Mouse (Mus musculus): ENCODE data around the gene Sugt1.

Gene Sugt1

DNA sequence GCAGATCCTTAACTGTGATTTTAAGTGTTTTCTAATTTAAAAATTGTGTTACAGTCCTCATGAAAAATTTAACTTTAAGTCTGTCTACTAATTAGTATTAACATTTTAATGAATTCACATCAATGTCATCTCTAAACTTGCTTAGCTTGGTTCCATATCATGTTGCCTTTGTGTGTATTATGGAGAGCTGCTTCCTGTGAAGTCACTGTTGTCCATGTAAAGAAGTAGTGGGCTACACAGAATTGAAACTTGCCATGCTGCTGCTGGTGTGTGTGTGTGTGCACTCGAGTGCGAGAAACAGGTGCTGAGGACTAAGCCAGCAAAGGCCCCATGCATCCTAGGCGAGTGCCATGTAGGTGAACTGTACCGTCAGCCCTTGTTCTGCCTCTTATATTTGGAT is 19.9 kb downstream of the Sugt1 start:
- no peak for DNase-seq (ENCODE audit: low read depth, low spot score)

DNA sequence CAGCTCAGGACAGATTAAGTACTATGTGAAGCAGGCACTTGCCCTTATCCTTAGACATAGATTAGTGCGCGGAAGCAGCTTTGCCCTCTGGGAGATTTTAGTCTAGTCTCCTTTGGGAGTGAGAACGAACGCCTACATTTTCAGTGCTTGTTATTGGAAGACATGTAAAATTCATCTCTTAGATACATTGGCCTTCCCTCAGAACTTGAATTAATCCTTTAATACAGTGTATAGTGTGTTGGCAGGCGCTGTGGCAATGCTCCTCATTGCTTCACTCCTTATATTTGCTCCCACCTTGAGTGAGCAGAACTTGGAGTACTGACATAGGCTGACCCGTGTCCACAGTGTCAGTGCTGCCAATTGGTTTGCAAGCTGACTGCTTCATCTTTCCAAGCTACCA is 20.8 kb downstream of the Sugt1 start:
- no peak for DNase-seq (ENCODE audit: low read depth, low spot score)

DNA sequence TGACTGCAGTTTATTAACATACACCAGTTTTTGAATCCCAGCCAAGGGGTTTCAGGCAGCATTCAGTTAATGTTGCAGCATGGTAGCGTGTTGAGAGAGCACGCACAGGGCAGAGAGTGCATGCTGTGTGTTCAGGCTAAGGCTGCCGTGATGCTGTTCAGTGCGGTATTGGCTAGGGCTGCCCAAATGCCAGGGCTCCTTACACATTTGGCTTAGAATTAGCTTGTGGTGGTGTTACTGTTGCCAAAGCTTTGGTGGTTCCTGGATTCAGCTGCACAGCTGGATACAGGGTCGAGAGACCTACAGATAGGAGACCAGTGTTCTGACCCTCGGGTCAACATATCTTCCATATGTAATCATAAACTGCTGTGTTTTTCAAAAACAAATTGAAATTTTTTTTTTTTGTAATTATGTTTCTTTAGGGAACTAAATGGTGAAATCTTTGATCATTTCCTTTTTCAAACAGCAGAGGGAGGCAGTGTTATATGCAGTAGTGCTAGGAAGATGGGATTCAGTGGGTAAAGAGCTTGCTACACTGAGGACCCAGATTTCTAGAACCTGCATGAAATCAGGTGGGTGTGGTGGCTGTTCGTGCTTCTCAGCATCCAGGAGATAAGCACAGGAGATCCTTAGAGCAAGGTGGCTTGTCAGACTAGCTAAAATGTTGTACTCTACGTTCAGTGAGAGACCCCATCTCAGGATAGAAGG is 29.8 kb downstream of the Sugt1 start:
- no peak for DNase-seq (ENCODE audit: low read depth, low spot score)

DNA sequence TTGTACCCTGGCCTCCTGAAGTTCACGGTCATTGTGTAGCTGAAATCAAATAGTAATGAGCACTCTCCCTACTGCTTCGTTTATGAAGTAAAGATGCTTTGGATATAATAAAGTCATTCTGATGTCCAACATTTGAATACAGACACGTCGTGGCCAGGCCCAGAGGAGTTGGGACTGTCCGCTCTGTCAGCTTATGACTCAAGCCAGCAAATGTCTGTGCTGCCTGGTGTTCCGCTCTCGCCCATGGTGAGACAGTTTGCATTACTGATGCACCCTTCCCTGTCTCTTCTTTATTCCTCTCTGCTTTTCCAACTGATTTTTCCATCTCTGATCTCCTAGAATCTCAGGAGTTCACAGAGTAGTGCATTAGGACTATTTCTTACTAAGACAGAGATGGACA is 32.3 kb downstream of the Sugt1 start:
- DNase-seq (ENCODE audit: low read depth, low spot score), result no peak

DNA sequence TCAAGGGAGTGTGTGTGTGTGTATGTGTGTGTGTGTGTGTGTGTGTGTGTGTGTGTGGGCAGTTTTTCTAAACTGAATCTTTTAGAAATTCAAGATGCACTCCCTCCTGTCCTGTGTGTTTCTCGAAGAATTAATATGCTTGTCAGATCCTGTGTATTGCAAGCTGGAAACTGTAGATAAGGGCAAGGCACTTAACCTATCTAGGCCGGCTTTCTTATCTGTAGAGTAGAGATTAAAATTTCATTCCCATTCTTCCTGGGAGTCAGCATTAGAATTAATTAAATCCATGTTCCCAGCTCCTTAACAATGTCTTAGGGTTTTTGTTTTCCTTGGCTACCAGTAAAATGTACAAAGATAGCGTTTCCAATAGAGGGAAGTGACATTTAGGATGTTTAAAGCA is 33.7 kb downstream of the Sugt1 start:
- DNase-seq (ENCODE audit: low read depth, low spot score), result no peak

DNA sequence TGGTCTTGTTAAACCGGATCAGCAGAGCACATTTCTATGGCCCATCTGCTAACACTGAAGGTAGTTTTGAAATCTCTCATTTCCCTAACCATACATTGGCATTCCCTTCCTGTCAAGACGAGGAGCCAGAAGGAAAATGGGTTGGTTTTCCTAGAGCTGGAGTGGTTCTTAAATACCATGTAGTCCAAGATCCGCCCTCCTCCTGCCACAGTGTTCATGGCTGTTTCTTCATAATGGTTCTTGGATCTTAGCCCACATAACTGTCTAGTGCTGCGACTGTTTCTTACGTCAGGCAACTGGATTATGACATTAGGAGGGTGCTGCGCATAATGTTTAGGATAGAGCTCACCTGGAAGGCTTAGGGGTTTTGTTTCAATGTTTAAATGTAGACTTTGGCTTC is 44.8 kb downstream of the Sugt1 start:
- no peak for DNase-seq (ENCODE audit: low read depth, low spot score)

DNA sequence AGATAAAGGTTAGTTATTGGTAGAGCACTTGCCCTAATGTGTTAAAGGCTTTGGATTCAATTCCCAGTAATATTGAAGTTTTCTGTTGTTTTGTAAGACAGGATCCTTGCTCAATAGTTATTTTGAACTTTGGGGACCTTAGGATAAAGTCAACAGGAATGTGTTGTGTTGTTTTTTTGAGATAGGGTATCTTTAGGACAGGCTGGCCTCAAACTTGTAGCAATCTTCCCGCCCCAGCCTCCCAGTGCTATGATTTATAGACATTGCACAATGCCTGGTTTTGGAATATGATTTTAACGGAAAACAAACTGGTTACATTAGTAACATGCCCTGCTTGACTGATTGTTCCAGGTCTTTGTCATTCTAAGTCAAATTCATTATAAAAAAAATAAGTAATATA is 45.7 kb downstream of the Sugt1 start:
- no peak for DNase-seq (ENCODE audit: low read depth, low spot score)

DNA sequence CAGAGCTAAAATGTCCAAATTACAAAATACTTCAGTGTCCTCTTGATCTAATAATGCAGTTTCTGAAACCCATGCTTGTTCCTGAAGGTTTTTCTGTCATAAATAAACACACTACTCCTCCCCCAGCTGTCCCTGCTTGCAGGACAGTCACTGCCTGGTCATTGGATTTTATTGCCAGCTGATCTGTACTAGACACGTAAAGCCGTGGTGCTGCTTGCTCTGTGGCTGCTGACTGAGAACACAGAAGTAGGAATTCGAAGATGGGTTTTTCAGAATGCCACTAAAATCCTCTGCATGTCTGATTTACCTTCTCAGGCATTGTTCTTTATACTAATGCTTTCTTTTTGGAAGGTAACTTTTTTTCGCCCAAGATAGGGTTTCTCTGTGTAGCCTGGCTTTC is 49.3 kb downstream of the Sugt1 start:
- DNase-seq (ENCODE audit: low read depth, low spot score), result no peak

DNA sequence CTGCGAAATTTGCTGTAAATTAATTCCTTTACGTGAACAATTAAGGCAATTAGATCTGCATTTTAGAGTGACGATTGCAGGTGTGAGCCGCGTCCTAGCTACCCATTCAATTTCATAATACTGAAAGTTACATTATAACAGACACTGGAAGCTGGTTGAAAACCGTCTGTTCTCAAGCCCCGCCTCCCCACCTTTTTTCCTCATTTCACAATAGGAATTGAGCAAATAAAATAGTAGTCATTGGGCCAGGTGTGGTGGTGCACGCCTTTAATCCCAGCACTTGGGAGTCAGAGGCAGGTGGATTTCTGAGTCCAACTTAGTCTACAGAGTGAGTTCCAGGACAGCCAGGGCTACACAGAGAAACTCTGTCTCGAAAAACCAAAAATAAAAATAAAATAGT is 54.6 kb downstream of the Sugt1 start:
- DNase-seq (ENCODE audit: low read depth, low spot score), result no peak

DNA sequence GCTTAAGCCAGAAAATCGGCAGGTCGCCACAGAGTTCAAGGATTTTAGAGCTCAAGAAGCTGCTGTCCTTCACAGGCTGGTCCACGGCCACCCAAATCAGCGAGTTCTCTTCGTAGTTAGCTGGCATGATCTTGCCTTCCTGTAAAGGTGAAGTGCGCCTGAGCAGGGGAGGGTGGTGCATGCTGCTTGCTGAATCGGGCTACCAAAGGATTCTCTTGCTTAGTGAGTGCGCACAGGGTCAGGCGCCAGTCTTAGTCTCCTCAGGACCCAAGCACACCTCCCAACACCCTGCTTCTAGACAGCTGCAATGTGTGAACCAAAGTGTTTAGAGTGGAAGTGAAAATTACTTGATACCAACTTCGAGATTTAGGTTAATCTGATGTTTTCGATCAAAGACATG is 57.9 kb downstream of the Sugt1 start:
- no peak for DNase-seq (ENCODE audit: low read depth, low spot score)

DNA sequence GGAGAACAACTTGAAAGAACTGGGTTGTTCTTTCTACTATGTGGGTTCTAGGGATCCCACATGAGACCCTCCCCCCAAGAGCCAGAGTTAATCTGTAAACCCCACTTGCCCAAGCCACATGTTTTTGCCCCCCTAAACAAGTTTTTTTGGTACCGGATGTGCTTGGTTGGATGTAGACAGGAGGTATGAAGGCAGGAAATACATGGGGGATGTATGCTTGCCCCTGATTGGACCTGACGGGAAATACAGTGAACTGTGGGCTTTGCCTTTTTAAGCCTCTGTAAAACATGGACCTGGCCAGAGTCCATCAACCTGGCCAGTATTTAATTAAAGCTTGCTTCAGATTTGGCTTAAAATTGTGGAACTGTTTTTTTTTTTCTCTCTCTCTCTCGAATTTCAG is 62.2 kb downstream of the Sugt1 start:
- no peak for DNase-seq (ENCODE audit: low read depth, low spot score)

DNA sequence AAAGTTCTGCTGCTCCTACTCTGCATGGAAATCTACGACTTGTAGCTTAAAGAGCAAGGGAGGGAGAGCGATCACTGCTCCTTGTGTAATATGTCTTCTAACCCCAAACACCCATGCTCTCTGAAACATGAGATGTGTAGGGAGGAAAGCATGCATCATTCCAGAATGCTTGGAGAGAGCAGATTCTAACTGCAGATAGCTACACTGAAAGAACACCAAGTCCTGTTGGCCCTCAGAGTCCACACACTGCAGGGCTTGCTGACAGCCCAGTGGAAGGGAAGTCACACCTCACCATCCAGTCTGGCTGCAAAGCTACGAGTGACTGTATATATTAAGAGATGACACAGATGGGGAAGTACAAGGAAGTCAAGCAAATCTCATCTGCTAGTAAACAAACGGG is 65.2 kb downstream of the Sugt1 start:
- no peak for DNase-seq (ENCODE audit: low read depth, low spot score)

DNA sequence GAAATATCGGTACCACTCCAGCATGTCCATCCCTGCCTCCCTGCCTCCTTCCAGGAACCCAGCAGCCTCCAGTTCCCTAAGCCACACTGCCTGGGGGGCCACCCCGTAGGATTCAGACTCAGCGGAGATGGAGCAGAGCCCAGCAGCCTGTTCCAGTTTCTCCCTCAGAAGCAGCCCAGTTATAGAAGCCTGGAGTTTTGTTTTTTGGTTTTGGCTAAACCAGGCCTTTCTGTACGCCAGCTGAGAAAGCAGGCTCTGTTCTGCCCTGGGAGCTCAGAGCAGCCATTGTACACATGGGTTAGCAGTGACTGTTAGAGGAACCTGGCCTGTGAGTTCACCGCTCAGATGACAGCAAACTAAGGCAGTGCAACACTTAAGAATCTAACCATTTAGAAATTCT is 70.8 kb downstream of the Sugt1 start:
- no peak for DNase-seq (ENCODE audit: low read depth, low spot score)

DNA sequence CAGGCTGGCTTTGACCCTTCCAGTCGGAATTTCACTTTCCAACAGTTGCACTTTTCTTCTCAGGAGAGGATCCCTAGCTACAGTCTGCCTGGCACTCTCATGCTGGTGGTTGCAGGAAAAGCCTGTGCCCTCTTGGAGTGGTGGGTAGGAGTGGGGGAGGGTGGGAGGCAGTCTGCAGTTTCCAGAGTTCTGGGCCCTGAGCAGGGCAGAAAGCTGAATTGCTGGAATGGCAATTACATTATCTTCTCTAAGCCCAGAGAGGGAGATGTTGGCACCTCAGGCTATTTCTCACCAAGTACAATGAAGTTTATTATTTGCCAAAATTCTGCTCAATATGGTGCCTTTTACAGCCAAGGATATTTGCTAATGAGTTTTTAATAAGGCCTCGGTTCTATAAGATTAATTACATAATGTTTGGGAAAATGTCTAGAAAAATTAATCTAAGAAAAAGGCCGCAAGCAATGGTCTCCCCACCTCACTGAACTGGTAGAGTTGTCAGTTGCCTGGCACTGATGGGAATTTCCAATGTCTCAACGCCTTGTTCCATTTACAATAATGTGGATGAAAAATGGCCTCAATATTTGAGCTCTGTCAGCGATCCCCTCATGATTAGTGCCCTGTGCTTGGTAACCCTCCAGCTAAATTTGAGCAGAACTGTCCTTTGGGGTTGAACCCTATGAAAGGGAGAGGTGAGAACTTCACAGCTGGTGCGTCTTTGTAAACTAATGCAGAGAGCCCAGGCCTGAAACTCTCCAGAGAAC is 71.4 kb downstream of the Sugt1 start:
- DNase-seq (ENCODE audit: low read depth, low spot score), result no peak

DNA sequence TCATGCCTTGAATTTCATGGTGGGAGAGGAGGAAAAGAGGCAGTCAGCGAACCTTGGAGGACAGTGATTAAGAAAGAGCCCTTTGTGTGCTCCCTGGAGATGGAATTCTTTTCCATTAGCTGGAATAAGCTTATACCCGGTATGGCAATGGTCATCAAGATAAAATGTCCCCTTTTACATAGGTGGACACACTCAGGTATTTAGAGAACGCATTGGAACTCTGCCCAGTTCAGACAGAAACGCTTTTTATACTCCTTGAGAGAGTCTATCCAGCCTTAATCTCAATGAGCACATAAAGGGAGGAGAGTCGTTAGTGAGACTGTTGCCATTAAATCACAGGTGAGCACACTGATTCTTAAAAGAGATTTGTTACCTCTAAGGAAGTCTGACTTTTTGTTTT is 73.0 kb downstream of the Sugt1 start:
- no peak for DNase-seq (ENCODE audit: low read depth, low spot score)

DNA sequence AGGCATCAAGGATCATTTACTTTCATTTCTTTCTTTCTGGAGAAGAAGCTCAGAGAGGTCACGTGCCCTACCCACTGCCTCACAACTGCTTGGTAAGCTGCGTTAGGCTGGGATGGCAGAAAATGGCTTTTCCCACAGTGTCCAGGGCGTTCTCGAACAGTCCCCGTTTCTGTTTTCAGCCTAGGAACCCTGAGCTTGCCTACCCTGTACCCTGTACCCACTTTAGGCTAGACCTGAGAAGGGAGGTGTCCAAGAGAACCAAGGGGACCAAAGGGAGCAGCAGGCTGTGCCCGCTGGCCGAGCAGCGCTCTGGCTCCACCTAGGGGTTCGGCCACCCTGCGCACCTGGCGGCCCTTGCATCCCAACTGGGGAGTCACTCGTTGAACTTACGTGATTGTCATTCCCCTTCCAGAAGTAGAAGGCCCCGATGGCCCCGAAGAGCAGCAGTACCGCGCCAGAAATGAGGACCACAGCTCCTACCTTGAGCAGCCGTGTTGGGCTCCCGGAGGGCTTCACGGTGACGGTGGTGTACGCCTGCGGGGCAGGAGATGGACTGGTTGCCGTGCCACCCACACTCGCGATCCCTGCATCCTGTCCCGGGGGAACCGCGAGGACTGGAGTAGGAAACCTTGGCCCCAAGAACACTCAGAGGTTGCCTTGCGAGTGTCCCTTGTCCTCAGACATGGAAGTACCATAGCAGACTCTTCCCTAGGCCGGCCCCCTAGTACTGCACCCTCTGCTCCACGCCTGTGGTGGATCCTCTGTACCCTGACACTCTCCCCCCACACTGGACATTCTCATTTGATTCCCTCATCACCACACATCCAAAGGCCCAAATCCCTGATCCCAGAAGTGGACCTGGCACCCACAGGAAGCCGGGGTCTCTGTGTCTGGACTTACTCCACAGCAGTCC is 73.8 kb downstream of the Sugt1 start:
- peak; percentile 28 for DNase-seq (ENCODE audit: low read depth, low spot score)

DNA sequence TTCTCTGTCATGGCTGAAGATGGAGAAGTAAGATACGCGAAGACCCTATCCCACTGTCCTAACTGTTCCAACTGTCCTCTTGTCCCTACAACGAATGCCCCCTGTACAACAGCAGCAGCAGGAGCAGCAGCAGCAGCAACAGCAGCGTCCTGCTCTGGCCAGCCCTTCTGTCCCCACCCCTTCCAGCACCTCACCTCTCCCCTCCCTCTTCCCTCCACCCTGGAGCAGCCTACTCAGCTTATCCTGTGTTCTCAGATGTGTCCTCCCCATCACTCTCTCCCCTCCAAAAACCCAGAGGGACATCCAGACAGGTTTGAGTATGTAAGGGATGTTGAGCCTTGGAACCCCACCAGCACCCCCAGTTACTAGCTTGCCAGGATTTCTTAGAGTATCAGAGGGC is 74.5 kb downstream of the Sugt1 start, which contains the start of gene Cnmd:
Gene Cnmd, minus strand, starts transcription at position 170 of the 400 bp plus-strand sequence.
- DNase-seq (ENCODE audit: low read depth, low spot score), result no peak

DNA sequence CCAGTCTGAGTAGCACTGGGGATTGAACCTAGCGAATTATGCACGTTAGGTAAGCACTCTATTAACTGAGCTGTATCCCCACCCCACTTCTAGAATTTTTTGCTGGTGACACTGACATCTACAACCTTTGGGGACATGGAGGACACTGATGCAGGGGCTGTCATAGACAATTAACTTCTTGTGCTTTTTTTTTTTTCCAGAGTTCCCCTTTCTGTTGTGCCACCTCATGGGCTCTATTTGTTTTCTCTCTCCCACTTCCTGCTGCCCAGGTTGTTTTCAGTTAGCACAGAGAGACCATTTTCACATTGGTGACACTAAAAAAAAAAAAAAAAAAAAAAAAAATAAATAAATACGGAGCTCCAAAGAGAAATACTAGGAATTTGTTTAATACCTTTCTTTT is 83.5 kb downstream of the Sugt1 start:
- DNase-seq (ENCODE audit: low read depth, low spot score), result no peak

DNA sequence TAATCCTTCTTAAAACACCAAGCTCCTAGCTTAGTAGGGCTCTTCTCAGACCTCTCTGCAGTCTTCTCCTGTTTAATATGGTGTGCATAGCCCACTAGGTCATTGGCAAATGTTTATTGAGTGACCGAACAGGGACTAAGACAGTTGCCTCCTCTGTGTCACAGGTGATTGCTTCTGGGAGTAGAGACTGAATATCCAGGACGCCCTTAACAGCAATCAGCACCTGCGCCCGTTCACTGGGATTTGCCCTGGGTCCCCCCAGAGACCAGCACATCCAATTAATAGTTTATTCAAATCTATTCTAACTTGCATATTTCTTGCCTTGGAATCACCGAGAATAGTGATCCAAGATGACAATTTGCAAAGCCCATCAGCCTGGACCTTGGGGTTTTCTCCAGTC is 85.1 kb downstream of the Sugt1 start:
- no peak for DNase-seq (ENCODE audit: low read depth, low spot score)

DNA sequence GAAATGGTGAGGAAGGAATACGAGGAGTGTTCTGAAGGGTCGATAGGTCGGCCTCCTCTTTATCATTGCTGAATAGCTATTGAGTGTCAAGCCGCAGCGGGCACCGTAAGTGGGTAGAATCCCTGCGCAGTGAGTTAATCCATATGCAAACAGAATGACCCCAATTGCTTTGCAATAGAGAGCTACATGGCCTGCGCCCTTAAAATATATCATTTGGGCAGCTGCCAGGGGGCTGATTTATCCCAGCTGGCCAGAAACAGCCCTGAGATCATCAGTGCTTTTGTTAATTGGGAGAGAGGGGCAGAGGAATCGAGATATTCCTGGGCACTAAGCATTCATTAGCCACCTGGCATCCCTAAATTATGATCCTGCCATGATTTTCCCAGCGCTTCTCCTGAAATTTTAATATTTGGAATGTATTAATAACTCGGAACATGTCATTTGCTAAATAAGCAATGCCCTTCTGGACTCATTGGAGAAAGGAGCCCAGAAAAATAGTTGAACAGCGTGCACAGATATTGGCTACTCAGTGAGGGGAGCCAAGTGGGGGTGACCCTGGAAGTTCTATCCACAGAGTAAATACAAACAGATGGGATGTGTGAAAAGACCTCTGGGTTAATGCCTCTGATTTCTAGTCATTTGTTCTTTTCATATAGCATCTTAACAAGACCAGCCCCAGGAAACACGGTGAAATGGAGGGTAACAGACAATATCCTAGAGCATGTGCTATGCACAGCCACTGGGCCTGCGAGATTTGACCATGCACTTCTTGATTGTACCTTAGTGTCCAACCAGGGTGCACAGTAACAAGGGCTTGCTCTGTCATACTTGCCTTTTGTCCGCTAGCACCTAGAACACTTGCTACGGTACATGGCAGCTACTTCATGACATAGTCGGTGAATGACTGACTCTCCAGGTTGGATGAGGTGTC is 85.9 kb downstream of the Sugt1 start:
- DNase-seq (ENCODE audit: low read depth, low spot score), result no peak

DNA sequence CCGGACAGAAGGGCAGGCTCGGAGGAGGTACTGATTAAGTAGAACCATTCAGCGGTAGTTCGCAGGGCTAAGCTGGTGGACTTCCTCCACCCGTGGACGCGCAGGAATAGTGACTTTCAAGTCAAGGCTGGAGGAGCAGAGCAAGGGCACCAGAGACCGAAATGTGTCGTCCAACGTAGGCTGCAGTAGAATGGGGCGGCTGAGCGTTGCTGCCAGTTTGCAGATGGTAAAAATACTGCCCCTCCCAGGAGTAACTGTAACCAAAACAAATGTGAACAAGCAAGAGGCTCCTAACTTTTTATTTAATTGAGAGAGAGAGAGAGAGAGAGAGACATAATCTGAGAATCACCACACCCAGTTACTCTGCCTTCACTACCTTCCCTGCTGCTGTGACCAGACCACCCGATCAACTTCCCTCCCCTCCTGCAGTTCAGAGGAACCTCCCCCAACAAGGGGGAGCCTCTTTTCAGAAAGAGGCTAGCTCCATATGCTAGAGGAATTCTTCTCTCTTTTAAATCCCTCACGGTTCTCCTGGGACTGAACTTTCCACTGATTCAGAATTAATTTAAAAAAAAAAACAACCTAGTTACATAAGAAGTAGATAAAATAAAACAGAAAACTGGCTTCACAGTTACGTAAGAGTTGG is 89.7 kb downstream of the Sugt1 start:
- DNase-seq (ENCODE audit: low read depth, low spot score), result no peak
